Mouse (Mus musculus) C2C12 (cell line): ENCODE results near the gene Iqgap1. TPM values are rescaled to one million over a fixed set of nuclear protein-coding genes. Genes with fewer than 3 reads are reported as not detected.

Experiments used
- H3K27me3 ChIP-seq: one replicate; pipeline ENCODE4 v1.6.1; 2011; ENCODE audit not compliant: control insufficient read depth, insufficient read depth, insufficient read length
- H3K36me3 ChIP-seq: one replicate; pipeline ENCODE4 v1.6.1; 2011; ENCODE audit not compliant: control insufficient read depth, insufficient read depth
- H3K4me3 ChIP-seq: one replicate; pipeline ENCODE4 v1.5.1; 2011; ENCODE audit warnings: mild to moderate bottlenecking, control low read depth; ENCODE audit not compliant: poor library complexity, insufficient read depth, severe bottlenecking
- H3K79me2 ChIP-seq: one replicate; pipeline ENCODE4 v1.6.1; 2011; ENCODE audit not compliant: control insufficient read depth, insufficient read depth
- H3K79me3 ChIP-seq: one replicate; pipeline ENCODE4 v1.6.1; 2011; ENCODE audit warnings: low read depth, control low read depth
- H3ac ChIP-seq: one replicate; pipeline ENCODE3; 2011; ENCODE audit warnings: low read depth; ENCODE audit not compliant: control insufficient read depth, insufficient read length
- CEBPB ChIP-seq: IDR thresholded peaks from one replicate; pipeline ENCODE4 v1.6.1; 2011; ENCODE audit warnings: low read depth, mild to moderate bottlenecking, control low read depth, moderate library complexity
- CTCF ChIP-seq: IDR thresholded peaks from one replicate; pipeline ENCODE4 v1.5.1; 2011; ENCODE audit not compliant: control insufficient read depth, insufficient read depth, insufficient read length
- FOSL1 ChIP-seq: IDR thresholded peaks from one replicate; pipeline ENCODE4 v1.8.0; 2011; ENCODE audit warnings: mild to moderate bottlenecking, low read length; ENCODE audit not compliant: poor library complexity, insufficient read depth, severe bottlenecking
- MAX ChIP-seq: IDR thresholded peaks from one replicate; pipeline ENCODE4 v1.6.1; 2011; ENCODE audit warnings: mild to moderate bottlenecking, control low read depth
- MYOD1 ChIP-seq: IDR thresholded peaks from one replicate; pipeline ENCODE4 v1.6.1; 2011; ENCODE audit warnings: low read depth; ENCODE audit not compliant: control insufficient read depth, insufficient read length
- MYOG ChIP-seq: IDR thresholded peaks from one replicate; pipeline ENCODE4 v1.6.1; 2011; ENCODE audit not compliant: control insufficient read depth, insufficient read length; ENCODE audit errors: extremely low read depth
- USF1 ChIP-seq: IDR thresholded peaks from one replicate; pipeline ENCODE4 v1.6.1; 2011; ENCODE audit warnings: low read depth, mild to moderate bottlenecking, control low read depth, moderate library complexity
- polyA plus RNA-seq: library from polyadenylated mRNA; unstranded; fragments of >200 nt; fragmentation: generic; extraction: Trizol; gene quantifications from one replicate; pipeline ENCODE4 v1.2.1, GENCODE M21; 2012; ENCODE audit warnings: missing spikeins

Gene Iqgap1
- polyA plus RNA-seq, 1 experiment, result 82.7 TPM

DNA sequence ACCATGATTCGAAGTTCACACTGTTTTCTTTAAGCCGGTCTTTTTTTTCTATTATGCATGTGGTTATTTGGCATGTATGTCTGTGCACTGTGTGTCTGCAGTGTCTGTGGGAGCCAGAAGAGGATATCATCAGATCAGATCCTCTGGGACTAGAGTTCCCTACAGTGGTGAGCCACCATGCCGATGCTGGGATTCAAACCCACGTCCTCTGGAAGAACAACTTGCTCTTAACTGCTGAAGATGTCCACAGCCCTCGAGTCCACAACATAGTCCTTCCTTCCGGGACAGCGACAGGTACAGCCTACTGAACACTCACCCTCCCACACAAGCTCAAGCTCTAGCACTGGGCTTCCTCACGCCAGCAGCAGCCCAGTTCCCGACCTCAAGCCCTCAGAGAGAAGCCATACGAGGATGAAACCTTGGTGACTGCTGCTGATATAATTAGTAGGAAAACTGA lies 50.3 kb downstream of the Iqgap1 start:
- Histone ChIP-seq H3K4me3 (no peak overlapping the region), H3K36me3 (peaks cover 14% of the 10 kb centered on the region), H3K79me2 (peaks cover 99% of the 10 kb centered on the region), H3K27me3 (no peaks in the 10 kb centered on the region), H3ac (no peak overlapping the region), H3K79me3 (peaks cover 90% of the 10 kb centered on the region)
- TF ChIP-seq CEBPB (no peak), MAX (no peak), MYOG (no peak), USF1 (no peak), CTCF (no peak), FOSL1 (no peak), MYOD1 (no peak)

DNA sequence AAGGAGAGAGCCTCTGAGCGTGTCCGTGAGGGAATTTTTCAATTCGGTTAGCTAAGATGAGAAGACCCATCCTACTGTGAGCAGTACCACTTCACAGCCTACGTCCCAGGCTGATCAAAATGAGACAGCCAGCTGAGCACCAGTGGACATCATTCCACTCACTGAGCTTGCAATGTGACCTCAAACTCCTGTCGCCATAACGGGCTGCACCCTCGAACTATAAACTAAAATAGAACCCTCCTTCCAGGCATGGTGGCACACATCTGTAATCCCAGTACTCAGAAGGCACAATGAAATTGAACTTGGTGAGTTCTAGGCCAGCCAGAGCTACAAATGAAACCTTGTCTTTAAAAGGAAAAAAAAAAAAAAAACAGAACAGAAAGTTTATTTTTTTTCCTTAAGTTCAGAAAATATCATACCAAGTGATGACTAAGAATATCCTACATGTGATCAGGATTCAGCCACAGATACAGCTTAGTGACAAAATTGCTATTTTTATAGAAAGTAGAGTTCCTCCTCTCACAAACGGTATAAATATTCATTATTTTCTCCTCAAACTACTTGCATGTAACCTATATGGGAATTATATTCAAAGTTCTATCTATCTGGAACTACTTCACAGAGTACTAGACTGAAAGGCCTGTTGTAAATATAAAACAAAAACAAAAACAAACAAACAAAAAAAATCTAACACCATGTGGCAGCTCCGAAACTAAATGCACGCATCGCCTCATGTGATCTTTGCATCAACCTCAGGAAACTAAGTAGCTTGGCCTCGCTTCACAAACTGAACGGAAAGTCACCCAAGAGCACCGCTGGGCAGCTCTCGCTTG lies 50.9 kb downstream of the Iqgap1 start:
- peaks cover 90% of the 10 kb centered on the region for H3K79me3 ChIP-seq
- H3K36me3 ChIP-seq, result peaks cover 14% of the 10 kb centered on the region
- H3K4me3 ChIP-seq, result no peak overlapping the region
- H3K79me2 ChIP-seq, result peaks cover 99% of the 10 kb centered on the region
- TF ChIP-seq USF1 (peak; percentile 41), MAX (no peak), CEBPB (no peak), FOSL1 (no peak)
- peak overlapping the region; percentile 31 for H3ac ChIP-seq
- no peaks in the 10 kb centered on the region for H3K27me3 ChIP-seq

DNA sequence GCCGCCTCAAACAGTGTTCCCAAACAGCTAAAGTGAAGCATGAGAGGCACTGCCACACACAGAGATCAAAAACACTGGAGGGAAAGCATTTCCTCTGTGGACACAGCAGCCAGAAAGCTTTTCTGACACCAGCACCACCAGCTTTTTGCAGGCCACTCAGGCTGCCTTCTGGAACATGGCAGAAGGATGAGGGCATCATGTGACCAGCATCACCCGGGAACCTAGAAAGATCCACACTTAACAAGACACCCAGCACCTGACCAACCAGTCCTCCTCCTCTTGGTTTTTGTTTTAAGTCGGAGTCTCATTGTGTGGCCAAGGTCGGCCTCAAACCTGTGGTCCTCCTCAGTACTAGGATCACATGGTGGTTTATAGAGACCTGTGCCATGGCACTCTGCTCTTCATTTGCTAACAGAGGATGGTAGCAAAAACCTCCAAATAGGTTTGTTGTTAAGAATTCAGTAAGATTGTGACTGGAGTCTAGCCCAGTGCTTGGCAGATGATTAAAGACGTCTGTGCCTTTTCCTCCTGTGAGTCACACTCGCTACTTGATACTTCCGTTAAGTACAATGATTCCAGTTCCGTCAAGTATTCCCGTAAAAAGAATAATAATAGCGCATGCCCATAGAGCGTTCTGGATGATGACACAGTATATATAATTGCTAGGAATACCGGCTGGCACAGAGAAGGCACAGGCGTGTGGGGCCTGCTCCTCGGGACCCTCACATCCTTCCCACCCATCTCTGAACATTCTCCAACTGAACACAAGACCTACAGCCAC lies 51.8 kb downstream of the Iqgap1 start:
- Histone ChIP-seq H3K27me3 (no peaks in the 10 kb centered on the region), H3K36me3 (peaks cover 14% of the 10 kb centered on the region), H3ac (peak overlapping the region; percentile 31), H3K4me3 (no peak overlapping the region), H3K79me2 (peaks cover 99% of the 10 kb centered on the region), H3K79me3 (peaks cover 88% of the 10 kb centered on the region)
- TF ChIP-seq USF1, result peak; percentile 84
- TF ChIP-seq MYOG, result no peak
- TF ChIP-seq CTCF, result no peak
- no peak for TF ChIP-seq MAX
- peak; percentile 55 for TF ChIP-seq FOSL1

DNA sequence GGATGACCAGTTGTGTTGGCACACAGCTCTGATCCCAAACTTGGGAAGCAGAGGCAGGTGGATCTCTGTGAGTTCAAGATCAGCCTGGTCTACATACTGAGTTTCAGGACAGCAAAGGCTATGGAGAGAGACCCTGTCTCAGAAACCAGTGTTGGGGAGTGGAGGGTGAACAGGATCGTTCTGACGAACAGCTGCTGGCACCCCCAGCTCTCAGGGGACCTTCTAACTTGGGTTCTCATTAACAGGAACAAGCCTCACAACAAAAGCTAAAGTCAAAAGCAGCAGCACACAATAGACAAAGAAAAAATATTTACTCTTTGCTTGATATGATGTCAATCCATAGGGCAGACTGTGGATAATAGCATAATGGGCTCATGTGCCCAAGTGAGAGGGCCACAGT lies 55.3 kb downstream of the Iqgap1 start:
- Histone ChIP-seq H3ac (no peak overlapping the region), H3K27me3 (no peaks in the 10 kb centered on the region), H3K36me3 (peaks cover 30% of the 10 kb centered on the region), H3K4me3 (no peak overlapping the region), H3K79me3 (peaks cover 82% of the 10 kb centered on the region), H3K79me2 (peaks cover 99% of the 10 kb centered on the region)
- TF ChIP-seq USF1 (no peak), MYOD1 (no peak), MAX (no peak), FOSL1 (no peak), CTCF (no peak), MYOG (no peak), CEBPB (no peak)

DNA sequence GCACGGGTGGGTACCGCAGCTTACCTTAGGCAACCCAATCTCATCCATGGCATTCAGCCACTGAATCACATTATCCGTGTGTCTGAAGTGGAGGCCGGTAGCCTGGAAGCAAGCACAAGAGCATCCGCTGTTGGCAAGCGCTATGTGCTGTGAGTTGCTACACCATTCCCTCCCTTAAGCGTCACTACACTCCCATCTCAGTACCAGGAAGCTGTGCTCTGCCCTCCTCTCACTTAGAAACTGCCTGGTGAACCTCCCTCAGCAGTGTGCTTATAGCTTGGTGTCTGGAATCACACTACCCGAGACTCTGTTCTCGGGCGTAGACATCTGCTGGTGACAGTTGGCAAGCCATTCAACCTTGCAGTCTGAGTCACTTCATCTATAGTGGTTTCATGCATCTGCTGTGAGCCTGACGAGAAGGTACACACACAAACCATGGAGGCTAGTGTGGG lies 58.9 kb downstream of the Iqgap1 start:
- TF ChIP-seq CTCF (no peak), FOSL1 (no peak), MAX (no peak), MYOG (no peak), CEBPB (no peak), USF1 (no peak), MYOD1 (no peak)
- H3K27me3 ChIP-seq, result no peaks in the 10 kb centered on the region
- no peak overlapping the region for H3ac ChIP-seq
- peaks cover 92% of the 10 kb centered on the region for H3K79me2 ChIP-seq
- H3K4me3 ChIP-seq, result no peak overlapping the region
- peaks cover 63% of the 10 kb centered on the region for H3K79me3 ChIP-seq
- H3K36me3 ChIP-seq, result peaks cover 50% of the 10 kb centered on the region
